Mouse (Mus musculus): ENCODE data around the gene Bex1.

The Bex1 gene

DNA sequence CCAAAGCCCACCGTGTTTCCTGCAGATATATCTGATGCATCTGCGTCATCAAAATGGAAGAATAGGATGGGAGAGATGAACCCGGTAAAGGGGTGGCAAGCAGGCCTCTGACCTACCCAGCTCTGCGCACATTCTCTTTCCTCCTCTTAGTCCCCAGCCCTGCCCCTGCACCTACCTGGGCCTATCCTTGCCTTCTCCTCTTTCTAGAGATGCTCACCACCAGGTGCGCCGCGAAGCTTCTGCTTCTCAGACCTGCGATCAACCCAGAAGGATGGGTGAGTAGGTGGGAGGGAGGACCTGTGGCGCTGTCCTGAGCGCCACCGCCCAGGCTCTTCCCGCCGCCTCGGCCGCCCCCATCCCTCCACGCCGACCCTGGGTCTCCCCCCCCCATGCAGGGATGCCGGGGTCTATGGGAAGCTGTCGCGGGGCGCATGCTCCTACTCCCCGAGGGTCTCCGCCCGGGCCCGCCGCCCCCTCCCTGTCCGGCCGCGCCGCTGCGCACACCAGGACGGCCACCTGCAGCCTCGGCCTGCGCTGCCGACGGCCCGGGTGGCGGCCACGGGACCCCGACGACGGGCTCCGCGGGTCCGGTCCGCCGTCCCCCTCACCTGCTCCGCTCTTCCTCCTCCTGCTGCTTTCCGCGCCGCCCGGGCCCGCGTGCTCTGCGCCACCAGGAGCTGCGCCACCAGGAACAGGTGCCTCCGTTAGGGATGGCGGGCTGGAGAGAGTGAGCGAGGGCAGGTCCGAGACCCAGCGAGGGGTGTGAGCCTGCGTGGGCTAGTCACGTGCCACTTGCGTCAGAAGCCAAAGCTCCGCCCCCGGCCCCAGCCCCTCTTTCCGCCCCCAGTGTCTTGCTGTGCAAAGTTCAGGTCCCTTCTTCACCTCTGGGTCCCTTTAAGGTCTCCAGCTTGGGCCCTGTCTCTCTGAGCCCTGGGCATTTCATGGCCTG is at the start of gene Bex1, which contains the start of gene Tceal7:
TSS of gene Bex1 (minus strand) at position 785 of the 949 bp plus-strand sequence.
TSS of gene Tceal7 (plus strand) at position 51 of the 949 bp plus-strand sequence.
- peak; percentile 6 for DNase-seq

DNA sequence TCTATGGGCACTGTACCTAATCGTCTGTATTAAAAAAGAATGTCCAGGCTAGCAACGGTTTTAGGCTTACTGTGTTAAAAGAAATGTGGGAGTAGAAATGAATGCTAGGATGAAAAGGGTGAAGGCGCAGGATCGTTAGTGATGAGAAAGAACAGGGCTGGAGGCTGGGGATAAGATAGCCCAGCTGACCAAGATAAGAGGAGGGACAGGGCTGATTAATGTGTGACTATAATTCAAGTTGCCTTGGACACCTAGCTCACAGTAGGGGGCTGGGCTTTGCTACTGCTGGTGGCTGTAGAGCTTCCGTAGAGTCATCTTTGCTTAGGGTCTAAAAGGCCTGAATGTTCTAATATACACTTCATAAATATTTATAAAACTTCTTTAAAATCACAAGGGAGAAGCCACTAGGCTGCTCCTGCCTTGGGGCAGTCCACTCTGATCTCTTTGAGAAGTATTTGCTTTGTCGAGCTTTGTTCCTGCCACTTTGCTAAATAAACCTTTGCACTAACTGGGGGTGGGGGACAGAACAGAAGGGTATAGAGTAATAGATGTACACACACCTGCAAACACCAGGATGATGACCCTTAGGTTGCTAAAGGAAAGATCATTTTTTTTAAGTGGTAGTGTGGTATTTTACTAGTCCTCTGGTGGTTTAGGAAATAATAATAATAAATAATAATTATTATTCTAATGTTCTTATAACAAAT is 36.9 kb upstream of the Bex1 start:
- DNase-seq = no peak

DNA sequence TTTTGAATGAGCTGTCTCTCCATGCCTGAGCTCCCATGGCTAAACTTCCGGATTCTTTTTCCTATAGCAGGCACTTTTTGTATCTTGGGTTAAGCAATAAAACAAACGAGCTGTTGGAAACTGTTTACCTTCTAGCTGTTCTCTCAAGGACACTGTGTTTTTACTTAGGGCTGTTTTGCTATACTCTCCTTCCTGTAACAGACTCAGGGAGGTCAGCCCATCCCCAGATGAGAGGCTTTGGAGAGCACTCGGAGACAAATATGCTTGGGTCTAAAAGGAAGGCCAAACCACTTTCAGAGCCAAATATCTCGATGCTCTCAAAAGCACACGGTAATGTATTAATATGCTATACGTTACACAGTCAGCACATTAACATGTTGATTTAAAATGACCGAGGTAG is 34.4 kb upstream of the Bex1 start:
- DNase-seq = no peak

DNA sequence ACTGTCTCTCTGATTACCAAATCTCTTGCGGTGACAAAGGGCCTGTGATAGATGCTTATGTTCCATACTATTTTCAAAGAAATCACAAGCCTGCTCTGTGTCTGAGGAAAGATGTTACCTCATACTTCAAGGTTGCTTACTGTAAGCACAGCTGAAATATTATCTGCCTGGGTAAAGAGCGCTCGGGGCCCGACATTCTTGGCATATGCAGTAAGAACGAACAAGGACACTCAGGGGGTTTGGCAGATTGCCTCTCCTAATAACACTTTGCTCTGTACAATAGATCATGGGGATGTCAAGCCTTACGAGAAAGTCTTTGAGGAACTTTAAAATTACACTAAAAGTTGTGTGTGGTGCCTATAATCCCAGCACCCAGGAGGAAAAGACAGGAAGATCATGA is 33.5 kb upstream of the Bex1 start:
- no peak for DNase-seq

DNA sequence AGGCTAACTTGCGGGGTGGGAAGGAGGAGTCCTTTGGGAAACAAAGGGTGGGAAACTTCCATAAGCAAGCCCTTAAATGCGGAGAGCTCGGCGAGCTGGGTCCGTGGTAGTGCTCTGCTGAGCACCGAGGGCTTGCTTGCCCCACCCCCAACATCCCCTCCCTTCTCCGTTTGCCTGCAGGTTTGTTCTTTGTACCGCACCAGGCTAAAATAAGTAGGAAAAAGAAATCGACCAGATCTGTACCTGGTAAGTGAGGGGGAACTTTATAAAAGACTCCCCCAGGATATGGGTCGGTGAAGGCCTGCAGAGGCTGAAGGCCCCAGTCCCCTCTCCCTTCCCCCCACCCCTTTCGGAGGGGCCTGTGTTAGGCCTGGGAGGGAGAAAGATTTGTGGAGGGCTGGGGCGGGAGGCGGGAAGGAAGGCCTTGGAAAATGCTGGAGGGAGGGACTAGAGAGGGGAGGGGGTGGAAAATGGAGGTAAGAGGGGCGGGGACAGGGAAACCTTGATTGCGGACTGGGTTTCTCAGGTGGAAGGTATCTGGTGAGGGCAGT is 30.3 kb upstream of the Bex1 start:
- DNase-seq = peak; percentile 56

DNA sequence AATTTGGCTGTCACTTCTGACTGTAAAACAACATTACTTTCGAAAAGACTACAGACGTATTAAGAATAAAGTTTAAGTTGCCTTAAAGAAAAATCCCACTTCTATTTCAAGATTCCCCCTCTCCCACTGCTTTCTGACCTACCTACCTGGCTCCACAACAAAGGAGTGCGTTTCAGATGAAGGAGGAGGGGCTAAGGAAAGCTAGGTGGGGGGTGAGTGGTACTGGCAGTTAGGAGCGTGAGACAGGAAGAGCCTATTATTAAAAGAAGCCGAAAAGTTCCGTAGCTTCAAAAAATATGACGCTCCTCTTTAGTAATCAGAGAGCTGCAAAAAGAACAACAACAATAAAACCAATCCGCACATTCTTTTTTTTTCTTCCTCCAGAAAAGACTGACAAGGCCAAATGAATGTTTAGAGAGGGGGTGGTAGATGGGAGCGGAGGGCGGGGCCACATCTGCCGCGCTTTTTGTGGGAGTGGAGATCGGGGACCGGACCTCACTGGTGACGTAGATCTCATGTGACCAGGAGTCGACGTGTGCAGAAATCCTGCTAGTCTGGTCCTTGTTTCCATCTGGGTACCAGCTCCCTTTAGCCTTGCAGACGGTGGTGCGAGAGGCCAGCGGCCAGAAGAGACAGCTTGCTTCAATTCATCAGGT is 29.4 kb upstream of the Bex1 start, which contains the start of gene Tceal9:
TSS of gene Tceal9 (plus strand) at position 506 of the 656 bp plus-strand sequence.
- peak; percentile 90 for DNase-seq

DNA sequence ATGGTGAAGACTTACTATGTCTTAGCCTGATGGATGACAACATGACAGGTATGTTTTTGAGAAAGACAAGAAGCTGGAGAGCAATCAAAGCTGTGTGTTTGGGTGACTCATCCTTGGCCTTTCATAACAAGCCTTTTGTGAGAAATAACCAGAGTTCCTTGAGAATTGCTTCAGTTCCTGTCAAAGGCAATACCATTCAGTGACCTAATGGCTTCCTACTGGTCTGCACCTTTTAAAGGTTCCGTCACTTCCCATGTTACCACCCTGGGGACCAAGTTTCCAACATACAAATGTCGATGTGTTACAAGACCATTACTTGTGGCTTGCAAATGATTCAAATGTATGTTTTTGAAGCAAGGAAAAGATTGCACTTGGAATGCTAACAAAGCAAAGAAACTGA is 27.9 kb upstream of the Bex1 start:
- DNase-seq = no peak

DNA sequence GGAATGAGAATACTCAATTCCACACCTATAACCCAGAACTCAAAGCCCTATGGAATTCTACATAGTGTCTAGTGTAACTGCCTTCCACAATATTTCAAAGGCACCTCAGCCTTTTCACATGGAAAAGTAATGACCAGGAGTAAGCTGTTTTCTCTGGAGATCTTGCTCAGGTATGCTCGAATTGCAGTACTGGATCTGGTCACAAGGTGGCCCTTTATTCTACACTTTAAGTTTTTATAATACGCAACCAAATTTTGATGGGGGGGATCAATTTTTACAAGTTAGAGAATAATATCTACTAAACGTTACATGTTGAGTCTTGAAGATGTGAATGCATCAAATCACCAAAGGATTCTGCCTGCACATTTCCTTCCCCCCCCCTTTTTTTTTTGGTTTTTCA is 22.8 kb upstream of the Bex1 start:
- peak; percentile 33 for DNase-seq

DNA sequence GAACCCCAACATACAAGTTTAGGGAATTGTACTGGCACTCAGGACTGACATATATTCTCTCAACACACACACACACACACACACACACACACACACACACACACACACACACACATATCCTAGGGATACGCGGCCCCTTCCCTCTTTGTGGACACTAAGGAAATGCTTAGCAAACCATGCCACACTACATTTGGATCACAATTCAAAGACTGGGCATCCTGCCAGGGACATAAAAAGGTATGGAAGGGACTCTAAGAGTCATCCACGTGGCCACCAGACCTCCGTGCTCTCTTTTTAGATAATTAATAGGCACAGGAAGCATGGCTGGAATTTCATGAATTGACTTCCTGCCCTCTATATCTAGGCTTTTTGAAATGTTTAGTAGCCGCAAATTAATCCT is 12.5 kb upstream of the Bex1 start:
- peak; percentile 21 for DNase-seq

DNA sequence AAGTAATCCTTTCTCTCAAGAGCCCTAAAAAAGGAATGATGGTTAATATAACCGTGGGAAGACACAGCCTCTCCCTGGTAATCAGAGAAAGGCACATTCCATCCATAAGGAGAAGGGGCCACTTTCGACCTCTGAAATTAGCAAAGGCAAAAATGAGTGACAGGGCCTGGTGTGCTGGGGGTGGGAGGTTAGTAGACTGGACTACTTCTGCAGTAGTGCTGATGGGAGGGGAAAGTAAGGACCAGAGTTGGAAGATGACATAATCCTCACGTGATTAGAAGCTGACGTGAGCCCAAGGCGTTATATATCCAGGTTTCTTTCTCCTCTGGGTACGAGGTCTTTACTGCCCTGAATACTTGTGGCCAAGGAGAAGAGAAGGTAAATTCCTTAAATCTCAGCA is 8.4 kb upstream of the Bex1 start:
- DNase-seq = no peak

DNA sequence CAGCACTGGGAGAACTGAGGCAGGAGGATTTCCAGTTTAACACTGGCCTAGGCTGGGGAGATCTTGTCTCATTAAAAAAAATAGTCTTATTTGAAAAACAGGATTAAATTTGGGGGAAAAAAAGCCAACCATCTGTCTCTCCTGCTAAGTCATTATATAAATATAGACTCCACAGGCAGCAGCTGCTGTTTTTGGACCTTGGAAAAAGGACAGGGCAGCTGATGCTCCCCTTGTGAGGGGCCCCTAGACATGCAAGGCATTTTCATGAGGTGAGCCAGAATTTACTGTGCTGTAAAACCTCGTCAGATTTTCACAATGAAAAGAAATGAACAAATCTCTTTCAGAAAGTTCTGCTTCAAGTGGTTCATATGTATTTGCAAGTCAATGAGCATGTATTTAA is 990 bp upstream of the Bex1 start:
- DNase-seq = no peak

DNA sequence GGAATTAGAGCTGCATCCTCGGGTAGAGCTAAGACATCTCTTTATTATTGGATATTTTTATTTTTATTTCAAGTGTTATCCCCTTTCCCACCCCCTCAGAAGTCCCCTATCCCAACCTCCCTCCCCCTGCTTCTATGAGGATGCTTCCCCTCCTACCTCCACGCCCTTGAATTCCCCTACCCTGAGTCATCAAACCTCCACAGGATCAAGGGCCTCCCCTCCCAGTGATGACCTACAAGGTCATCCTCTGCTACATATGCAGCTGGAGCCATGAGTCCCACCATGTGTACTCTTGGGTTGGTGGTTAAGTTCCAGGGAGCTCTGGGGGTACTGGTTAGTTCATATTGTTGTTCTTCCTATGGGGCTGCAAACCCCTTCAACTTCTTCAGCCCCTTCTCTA is 1.9 kb downstream of the Bex1 start:
- DNase-seq = no peak

DNA sequence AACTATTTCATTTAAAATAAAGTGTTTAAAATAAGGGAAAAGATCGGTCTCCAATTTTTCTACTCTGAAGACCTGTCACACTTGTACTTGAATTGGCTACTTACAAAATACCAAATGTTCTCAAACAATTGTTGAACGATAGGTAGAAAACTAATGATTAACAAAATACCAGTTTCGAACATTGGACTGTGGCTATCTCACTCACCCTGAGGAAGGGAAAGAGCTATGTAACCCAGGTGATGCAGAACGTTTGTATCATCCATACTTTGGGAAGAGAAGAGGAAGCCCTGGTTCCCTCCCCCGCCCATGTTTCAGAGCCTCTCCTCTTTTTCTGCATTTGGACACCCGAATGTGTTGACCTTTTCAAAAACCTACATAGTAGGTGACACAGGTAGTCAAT is 10.9 kb downstream of the Bex1 start:
- DNase-seq = no peak

DNA sequence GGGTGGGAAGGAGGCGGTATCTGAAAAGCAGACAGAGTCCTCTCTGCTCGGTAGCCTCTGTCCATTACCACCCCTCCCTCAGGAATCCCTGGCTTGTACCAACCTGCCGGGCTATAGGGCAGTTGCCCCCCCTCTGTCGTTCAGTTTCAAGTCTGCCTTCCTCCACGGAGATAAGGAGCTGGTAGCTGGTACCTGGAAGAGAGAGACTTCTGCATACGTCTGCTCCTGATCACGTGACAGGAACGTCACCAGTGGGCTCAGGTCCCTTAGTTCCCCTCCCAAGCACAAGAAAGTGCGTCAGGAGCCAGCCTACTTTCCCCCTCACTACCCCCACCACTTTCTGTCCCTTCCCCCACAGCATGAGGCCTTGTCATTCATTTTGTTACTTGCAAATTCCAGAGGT is 11.6 kb downstream of the Bex1 start, which contains the start of gene Tceal5:
TSS of gene Tceal5 (minus strand) at position 213 of the 403 bp plus-strand sequence.
- DNase-seq = peak; percentile 72

DNA sequence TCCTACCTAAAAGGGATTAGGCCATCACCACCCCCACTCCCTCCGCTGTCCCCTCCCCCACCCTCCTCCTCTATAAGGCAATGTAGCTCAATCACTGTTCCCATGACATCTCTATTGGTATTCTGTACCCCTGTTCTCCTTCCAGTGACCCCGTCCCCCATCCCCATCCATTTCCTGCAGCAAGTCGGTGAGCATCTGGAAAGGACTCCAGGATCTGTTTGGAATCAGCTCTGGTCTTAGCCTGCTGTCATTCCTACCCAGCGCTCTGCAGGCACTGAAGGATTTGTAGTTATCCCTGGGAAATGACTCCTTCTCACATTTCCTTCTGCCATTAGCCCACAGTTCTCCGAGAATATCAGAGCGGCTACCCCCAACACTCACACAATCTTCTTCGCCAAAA is 12.1 kb downstream of the Bex1 start:
- DNase-seq = no peak

DNA sequence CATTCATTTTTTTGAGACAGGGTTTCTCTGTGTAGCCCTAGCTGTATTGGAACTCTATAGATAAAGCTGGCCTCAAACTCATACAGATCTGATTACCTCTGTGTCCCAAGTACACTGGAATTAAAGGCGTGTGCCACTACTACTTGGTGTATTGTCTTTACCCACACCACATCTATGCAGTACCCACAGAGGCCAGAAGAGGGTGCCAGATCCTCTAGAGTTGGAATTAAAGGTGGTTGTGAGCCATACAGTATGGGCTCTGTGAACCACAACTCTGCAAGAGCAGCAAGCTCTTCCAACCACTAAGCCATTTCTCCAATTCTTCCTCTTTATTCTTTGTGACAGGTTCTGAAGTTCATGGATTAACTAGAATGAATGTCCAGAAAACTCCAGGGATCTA is 18.4 kb downstream of the Bex1 start:
- peak; percentile 27 for DNase-seq

DNA sequence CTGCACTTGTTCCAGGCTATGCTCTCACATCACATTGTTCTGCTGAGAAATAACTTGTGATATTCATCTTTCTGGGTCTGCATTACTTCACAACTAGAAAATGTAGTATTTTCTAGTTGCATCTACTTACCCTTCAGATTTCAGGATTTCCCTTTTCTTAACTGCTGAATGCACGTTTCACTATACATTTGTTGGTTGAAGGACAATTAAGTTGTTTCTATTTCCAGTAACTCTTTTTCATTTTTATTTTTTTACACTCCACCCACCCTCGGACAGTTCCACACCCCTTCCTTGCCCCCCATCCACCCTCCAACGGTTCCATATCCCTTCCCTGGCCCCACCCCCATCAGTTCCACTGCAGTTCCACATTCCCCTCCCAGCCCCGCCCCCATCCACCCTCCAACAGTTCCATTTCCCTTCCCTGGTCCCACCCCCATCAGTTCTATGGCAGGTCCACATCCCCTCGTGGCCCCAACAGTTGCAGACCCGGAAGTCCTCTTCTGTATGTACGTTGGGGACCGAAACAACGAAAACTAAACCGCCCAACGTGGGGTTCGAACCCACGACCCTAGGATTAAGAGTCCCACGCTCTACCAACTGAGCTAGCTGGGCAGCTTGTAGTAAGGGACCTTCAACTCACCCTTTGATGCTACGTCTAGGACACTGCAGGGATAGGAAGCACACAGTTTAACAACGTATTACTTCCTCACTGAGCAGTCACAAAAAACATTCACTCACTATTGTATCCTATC is 19.9 kb downstream of the Bex1 start:
- no peak for DNase-seq

DNA sequence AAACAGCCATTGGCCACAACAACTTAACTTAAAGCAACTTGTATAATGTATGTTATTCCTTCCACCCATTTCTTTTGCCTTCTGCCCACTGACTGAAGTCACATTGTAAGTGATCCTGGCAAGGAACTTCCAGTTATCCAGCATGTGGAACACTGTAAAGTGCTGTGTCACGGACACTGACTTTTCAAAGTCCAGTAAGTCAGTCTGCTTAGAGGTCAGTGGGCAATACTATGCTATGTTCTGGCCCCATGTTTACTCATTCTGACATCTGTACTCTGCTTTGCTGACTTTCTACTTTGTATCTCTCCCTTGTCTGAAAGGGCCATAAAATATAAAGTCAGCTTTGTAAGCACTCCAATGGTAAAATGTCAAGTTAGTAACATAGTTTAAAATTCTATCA is 32.2 kb downstream of the Bex1 start:
- DNase-seq = no peak

DNA sequence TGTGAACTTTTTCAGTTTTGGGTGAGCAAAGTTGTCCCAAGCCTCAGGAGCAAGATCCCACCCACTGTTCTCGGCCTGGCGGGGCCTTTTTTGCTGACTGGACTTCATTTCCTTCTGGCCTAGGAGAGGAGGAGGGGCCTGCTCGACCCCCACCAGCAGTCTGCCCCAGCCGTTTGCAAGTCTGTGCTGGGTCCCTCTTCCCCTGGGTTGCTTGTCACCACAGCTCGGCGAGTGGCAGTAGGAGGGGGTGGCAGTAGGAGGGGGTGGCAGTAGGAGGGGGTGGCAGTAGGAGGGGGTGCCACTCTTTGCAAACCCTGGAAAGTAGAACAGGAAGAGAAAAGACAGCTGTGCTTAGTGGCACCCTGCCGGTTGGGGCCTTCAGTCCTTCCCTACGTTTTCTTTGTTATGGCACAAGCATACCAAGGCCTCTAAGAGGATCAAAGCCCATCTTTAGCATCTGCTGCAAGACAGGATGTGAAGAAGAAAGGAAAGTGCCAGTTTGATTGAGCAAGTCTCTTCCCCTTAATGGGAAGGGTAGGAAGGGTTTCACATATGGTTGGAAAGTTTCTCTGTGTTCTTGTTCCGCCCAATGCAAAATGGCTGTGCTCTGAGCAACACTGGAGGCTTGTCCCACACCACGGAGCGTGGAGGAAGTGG is 34.3 kb downstream of the Bex1 start:
- peak; percentile 69 for DNase-seq

DNA sequence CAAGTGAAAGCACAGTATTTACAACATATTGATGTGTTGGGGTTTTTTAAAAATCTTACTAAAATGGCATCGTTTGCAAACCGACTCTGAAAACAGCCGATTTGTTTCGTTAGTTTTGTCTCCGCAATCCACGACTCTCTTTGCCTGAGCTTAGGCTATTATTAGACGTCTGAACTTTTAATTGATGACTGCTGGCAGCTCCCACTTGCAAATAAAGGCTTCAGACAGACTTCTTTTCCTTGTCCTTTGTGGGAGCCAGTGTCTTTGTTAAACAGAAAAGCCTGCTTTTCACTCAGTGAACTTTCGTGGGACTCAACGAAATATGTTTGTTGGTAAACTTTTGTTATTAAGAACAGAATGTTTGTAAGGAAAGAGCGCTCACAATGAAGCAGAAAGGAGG is 42.5 kb downstream of the Bex1 start:
- DNase-seq = no peak

DNA sequence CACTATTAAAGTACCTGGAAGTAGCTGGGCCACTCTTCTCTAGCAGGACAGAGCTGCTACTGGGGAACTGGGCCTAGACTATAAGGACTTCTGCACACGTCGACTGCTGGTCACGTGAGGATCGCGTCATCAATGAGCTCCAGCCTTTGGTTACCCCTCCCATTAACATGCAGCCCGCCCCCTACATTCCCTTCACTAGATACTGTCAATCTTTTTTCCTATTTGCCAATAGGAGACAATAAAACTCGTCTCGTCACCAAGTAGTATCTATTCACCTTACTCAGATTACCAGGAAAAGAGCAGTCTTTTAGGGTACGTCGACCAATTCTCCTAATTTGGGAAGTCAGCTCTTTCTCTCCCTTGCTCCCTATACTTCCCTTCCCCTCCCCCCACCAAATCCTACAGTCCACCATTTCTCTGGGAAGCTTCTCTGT is 43.2 kb downstream of the Bex1 start, which contains the start of gene Tceal8:
TSS of gene Tceal8 (minus strand) at position 225 of the 434 bp plus-strand sequence.
- peak; percentile 94 for DNase-seq

All from retina, postnatal 1 day (tissue).